In genomic region chr5:31136730-31137424, GRCm38 (mm10) we compare ENCODE assay signal across 13 mouse cellular contexts. TPM values are rescaled to one million over a fixed set of nuclear protein-coding genes. Genes with fewer than 3 reads are reported as not detected.
DNase-seq lines count a peak whose midpoint lies in the region; ATAC-seq lines count a peak whose summit lies in the region.
"Had no signal": no experiment of that assay in that cellular context is flagged by ENCODE, and none has a peak within 500 bp of the region (broad histone marks: within the 10 kb centered on the region; RNA-seq: fewer than 3 reads in every experiment).

No protein-coding gene starts in this region.

- no peak overlapping the region for H3K9ac ChIP-seq in kidney, embryonic 14.5 days (ENCODE audit: low read depth, low read length)
- no peak overlapping the region for H3K9ac ChIP-seq in hindbrain, embryonic 11.5 days (ENCODE audit: low read depth, low read length)
- H3K9ac ChIP-seq in midbrain, embryonic 16.5 days (ENCODE audit: low read depth, low read length): no peak overlapping the region
- H3K9ac ChIP-seq: lung, embryonic 14.5 days had no signal

- H3K36me3 ChIP-seq in kidney, embryonic 14.5 days (ENCODE audit: control insufficient read depth, insufficient read depth, low read length): peaks cover 8% of the 10 kb centered on the region; the same call in 1 of the 2 replicates
- no peaks in the 10 kb centered on the region for H3K36me3 ChIP-seq in hindbrain, embryonic 11.5 days (ENCODE audit: control insufficient read depth, insufficient read depth, low read length)
- no peaks in the 10 kb centered on the region for H3K36me3 ChIP-seq in midbrain, embryonic 16.5 days (ENCODE audit: control insufficient read depth, insufficient read depth, low read length)

- no peak overlapping the region for H3K4me2 ChIP-seq in kidney, embryonic 14.5 days (replicated peaks; ENCODE audit: low read depth, low read length)
- peak overlapping the region; percentile 23 for H3K4me2 ChIP-seq in hindbrain, embryonic 11.5 days (replicated peaks; ENCODE audit: low read depth, low read length)
- H3K4me2 ChIP-seq in midbrain, embryonic 16.5 days (ENCODE audit: low read length): peak overlapping the region; percentile 64
- H3K4me2 ChIP-seq: lung, embryonic 14.5 days had no signal

- H3K9me3 ChIP-seq in kidney, embryonic 14.5 days (ENCODE audit: control insufficient read depth, low read length): no peaks in the 10 kb centered on the region
- no peaks in the 10 kb centered on the region for H3K9me3 ChIP-seq in hindbrain, embryonic 11.5 days (ENCODE audit: control insufficient read depth, low read length)
- H3K9me3 ChIP-seq in midbrain, embryonic 16.5 days (replicated peaks; ENCODE audit: control insufficient read depth, low read length, poor library complexity, severe bottlenecking): no peaks in the 10 kb centered on the region

- DNase-seq in kidney, postnatal 14 days: no peak
- peak; percentile 14 for DNase-seq in embryo, embryonic 10.5 days (ENCODE audit: low spot score)
- DNase-seq in hindbrain, embryonic 11.5 days (ENCODE audit: low spot score): peak; percentile 34
- DNase-seq in frontal cortex, postnatal 14 days (ENCODE audit: low spot score in 2 of 2): no peak
- DNase-seq in MN1 (ENCODE audit: low spot score): no peak
- no peak for DNase-seq in lung, postnatal 25 days (ENCODE audit: low spot score)
- DNase-seq: layer of hippocampus, adult 9-11 months; lung, embryonic 14.5 days had no signal

- 2% methylated on average over 33 of the region's 33 CpGs for WGBS in kidney, embryonic 14.5 days
- WGBS in hindbrain, embryonic 11.5 days: under 1% methylated on average over 33 of the region's 33 CpGs
- under 1% methylated on average over 31 of the region's 33 CpGs for WGBS in midbrain, embryonic 16.5 days

- no peak overlapping the region for H3K27ac ChIP-seq in kidney, embryonic 14.5 days (ENCODE audit: low read depth, low read length)
- H3K27ac ChIP-seq in hindbrain, embryonic 11.5 days (ENCODE audit: low read depth, low read length): no peak overlapping the region
- H3K27ac ChIP-seq in midbrain, embryonic 16.5 days (ENCODE audit: low read length): no peak overlapping the region

- H3K4me1 ChIP-seq in kidney, embryonic 14.5 days (ENCODE audit: control insufficient read depth, insufficient read depth, low read length): no peaks in the 10 kb centered on the region
- H3K4me1 ChIP-seq in hindbrain, embryonic 11.5 days (replicated peaks; ENCODE audit: control insufficient read depth, insufficient read depth, low read length): peaks cover 10% of the 10 kb centered on the region
- H3K4me1 ChIP-seq in midbrain, embryonic 16.5 days (ENCODE audit: control insufficient read depth, insufficient read depth, low read length): peaks cover 13% of the 10 kb centered on the region

- H3K27me3 ChIP-seq in kidney, embryonic 14.5 days (ENCODE audit: control insufficient read depth, insufficient read depth, low read length): peaks cover 67% of the 10 kb centered on the region
- H3K27me3 ChIP-seq in hindbrain, embryonic 11.5 days (ENCODE audit: control insufficient read depth, insufficient read depth, low read length): peaks cover 46% of the 10 kb centered on the region
- H3K27me3 ChIP-seq in midbrain, embryonic 16.5 days (ENCODE audit: control insufficient read depth, insufficient read depth, low read depth, low read length): peaks cover 52% of the 10 kb centered on the region

- no peak for ATAC-seq in kidney, embryonic 14.5 days (ENCODE audit: low FRiP score, low TSS enrichment)
- no peak for ATAC-seq in hindbrain, embryonic 11.5 days (ENCODE audit: low FRiP score)
- no peak for ATAC-seq in midbrain, embryonic 16.5 days
- ATAC-seq: CD4-positive, CD25-positive, alpha-beta regulatory T cell, adult 4 months had no signal

- H3K4me3 ChIP-seq in kidney, embryonic 14.5 days (ENCODE audit: low read length): peak overlapping the region; percentile 18
- no peak overlapping the region; the same call in 1 of the 2 replicates for H3K4me3 ChIP-seq in hindbrain, embryonic 11.5 days (ENCODE audit: low read depth, low read length)
- H3K4me3 ChIP-seq in midbrain, embryonic 16.5 days (ENCODE audit: low read depth, low read length): peak overlapping the region; percentile 31

RNA-seq across cellular contexts. Expression of gene Ucn, which starts 1.8 kb away (rescaled TPM):
- polyA plus RNA-seq in kidney, embryonic 14.5 days (2014; fragmentation: Nextera tagmentation; extraction: Ambion mirVana): not detected in 2 replicates
- polyA plus RNA-seq in hindbrain, embryonic 11.5 days (2014; fragmentation: Nextera tagmentation; extraction: Ambion mirVana): not detected in 2 replicates
- not detected in 2 replicates for polyA plus RNA-seq in midbrain, embryonic 16.5 days (2015; fragmentation: Nextera tagmentation; extraction: Ambion mirVana)
- polyA plus RNA-seq: CD4-positive, CD25-positive, alpha-beta regulatory T cell, adult 4 months; embryonic facial prominence, embryonic 11.5 days; lung, embryonic 14.5 days; stomach, embryonic 14.5 days had no signal

RNA-seq across cellular contexts. Expression of gene Mpv17, which starts 17.2 kb away (rescaled TPM):
- 67.5 and 68.3 TPM in 2 replicates for polyA plus RNA-seq in kidney, embryonic 14.5 days (2014; fragmentation: Nextera tagmentation; extraction: Ambion mirVana)
- 49.9 and 57.1 TPM in 2 replicates for polyA plus RNA-seq in hindbrain, embryonic 11.5 days (2014; fragmentation: Nextera tagmentation; extraction: Ambion mirVana)
- 48.1 and 54.2 TPM in 2 replicates for polyA plus RNA-seq in midbrain, embryonic 16.5 days (2015; fragmentation: Nextera tagmentation; extraction: Ambion mirVana)

RNA-seq across cellular contexts. Expression of gene Trim54, which starts 20.4 kb away (rescaled TPM):
- not detected in 2 replicates for polyA plus RNA-seq in kidney, embryonic 14.5 days (2014; fragmentation: Nextera tagmentation; extraction: Ambion mirVana)
- 0.10 TPM in 1 of 2 replicates, not detected in the other for polyA plus RNA-seq in hindbrain, embryonic 11.5 days (2014; fragmentation: Nextera tagmentation; extraction: Ambion mirVana)
- polyA plus RNA-seq in midbrain, embryonic 16.5 days (2015; fragmentation: Nextera tagmentation; extraction: Ambion mirVana): not detected in 2 replicates
- polyA plus RNA-seq: CD4-positive, CD25-positive, alpha-beta regulatory T cell, adult 4 months; embryonic facial prominence, embryonic 11.5 days; lung, embryonic 14.5 days; stomach, embryonic 14.5 days had no signal

RNA-seq across cellular contexts. Expression of gene Slc30a3, which starts 28.8 kb away (rescaled TPM):
- 1.9 and 3.4 TPM in 2 replicates for polyA plus RNA-seq in kidney, embryonic 14.5 days (2014; fragmentation: Nextera tagmentation; extraction: Ambion mirVana)
- 8.4 and 9.2 TPM in 2 replicates for polyA plus RNA-seq in hindbrain, embryonic 11.5 days (2014; fragmentation: Nextera tagmentation; extraction: Ambion mirVana)
- polyA plus RNA-seq in midbrain, embryonic 16.5 days (2015; fragmentation: Nextera tagmentation; extraction: Ambion mirVana): 15.6 and 18.0 TPM in 2 replicates
- polyA plus RNA-seq: CD4-positive, CD25-positive, alpha-beta regulatory T cell, adult 4 months; lung, embryonic 14.5 days had no signal

RNA-seq across cellular contexts. Expression of gene Dnajc5g, which starts 30.8 kb away (rescaled TPM):
- polyA plus RNA-seq in kidney, embryonic 14.5 days (2014; fragmentation: Nextera tagmentation; extraction: Ambion mirVana): not detected in 2 replicates
- polyA plus RNA-seq in hindbrain, embryonic 11.5 days (2014; fragmentation: Nextera tagmentation; extraction: Ambion mirVana): not detected in 2 replicates
- polyA plus RNA-seq in midbrain, embryonic 16.5 days (2015; fragmentation: Nextera tagmentation; extraction: Ambion mirVana): not detected in 2 replicates
- polyA plus RNA-seq: CD4-positive, CD25-positive, alpha-beta regulatory T cell, adult 4 months; embryonic facial prominence, embryonic 11.5 days; lung, embryonic 14.5 days; stomach, embryonic 14.5 days had no signal

Comparison
In these comparisons a context has a peak if more than half of its experiments do, and no peak if none do; other contexts are left out.
1. DNase-seq: peak in embryo, embryonic 10.5 days (single experiment) and hindbrain, embryonic 11.5 days (single experiment); none in kidney, postnatal 14 days (single experiment), frontal cortex, postnatal 14 days (0 of 2), MN1 (single experiment) and lung, postnatal 25 days (single experiment).